Comparison of ENCODE assay signal across 21 mouse cellular contexts in genomic region chr6:7562524-7562923, GRCm38 (mm10). TPM values are rescaled to one million over a fixed set of nuclear protein-coding genes. Genes with fewer than 3 reads are reported as not detected.
A peak's percentile ranks its signal among the peaks of the same experiment; 100 is the strongest.
DNase-seq lines count a peak whose midpoint lies in the region; ATAC-seq and TF ChIP-seq lines count a peak whose summit lies in the region.
"Had no signal": no experiment of that assay in that cellular context is flagged by ENCODE, and none has a peak within 500 bp of the region (broad histone marks: within the 10 kb centered on the region; RNA-seq: fewer than 3 reads in every experiment).

No protein-coding gene starts in this region.

- no peaks in the 10 kb centered on the region for H3K9me3 ChIP-seq in hindbrain, embryonic 14.5 days (ENCODE audit: control insufficient read depth, low read length)
- no peaks in the 10 kb centered on the region for H3K9me3 ChIP-seq in hindbrain, embryonic 10.5 days
- H3K9me3 ChIP-seq: forebrain, embryonic 12.5 days; G1E; heart, embryonic 13.5 days; liver, embryonic 12.5 days; neural tube, embryonic 13.5 days had no signal

- no peak overlapping the region for H3K4me2 ChIP-seq in hindbrain, embryonic 14.5 days (replicated peaks)
- H3K4me2 ChIP-seq: forebrain, embryonic 12.5 days; heart, embryonic 13.5 days; liver, embryonic 12.5 days; neural tube, embryonic 13.5 days had no signal

- H3K4me1 ChIP-seq in cerebellum, adult 2 months (ENCODE audit: control insufficient read depth, insufficient read depth, low read length): no peaks in the 10 kb centered on the region
- H3K4me1 ChIP-seq in hindbrain, embryonic 14.5 days (replicated peaks; ENCODE audit: control insufficient read depth, insufficient read depth, low read length): 0 out of 2 replicates have a peak, but pooled peaks cover 8% of the 10 kb centered on the region
- H3K4me1 ChIP-seq in hindbrain, embryonic 10.5 days (replicated peaks): no peaks in the 10 kb centered on the region
- H3K4me1 ChIP-seq: forebrain, embryonic 12.5 days; heart, embryonic 13.5 days; liver, embryonic 12.5 days; neural tube, embryonic 13.5 days had no signal

- H3K27ac ChIP-seq in cerebellum, adult 2 months (ENCODE audit: insufficient read depth, low read length): no peak overlapping the region
- no peak overlapping the region for H3K27ac ChIP-seq in hindbrain, embryonic 14.5 days
- H3K27ac ChIP-seq in hindbrain, embryonic 10.5 days: no peak overlapping the region
- H3K27ac ChIP-seq: forebrain, embryonic 12.5 days; gastrocnemius, adult 2 months; heart, embryonic 13.5 days; liver, embryonic 12.5 days; neural tube, embryonic 13.5 days had no signal

- TF ChIP-seq POLR2A in cerebellum, adult 2 months (IDR thresholded peaks at IDR 0.05; ENCODE audit: borderline replicate concordance, insufficient read depth, low read length): no peak

- no peaks in the 10 kb centered on the region for H3K27me3 ChIP-seq in cerebellum, adult 2 months (ENCODE audit: control insufficient read depth, insufficient read depth, low read length)
- no peaks in the 10 kb centered on the region; the same call in 1 of the 2 replicates for H3K27me3 ChIP-seq in hindbrain, embryonic 14.5 days (ENCODE audit: control insufficient read depth, insufficient read depth, low read length)
- peaks cover 2% of the 10 kb centered on the region; the same call in 1 of the 2 replicates for H3K27me3 ChIP-seq in hindbrain, embryonic 10.5 days (ENCODE audit: insufficient read depth, poor library complexity, severe bottlenecking)
- H3K27me3 ChIP-seq: forebrain, embryonic 12.5 days had no signal

- H3K36me3 ChIP-seq in hindbrain, embryonic 14.5 days (replicated peaks; ENCODE audit: control insufficient read depth, insufficient read depth): no peaks in the 10 kb centered on the region
- H3K36me3 ChIP-seq in hindbrain, embryonic 10.5 days: no peaks in the 10 kb centered on the region
- H3K36me3 ChIP-seq: forebrain, embryonic 12.5 days; G1E; heart, embryonic 13.5 days; liver, embryonic 12.5 days; neural tube, embryonic 13.5 days had no signal

- WGBS in cerebellum, adult 2 months: 19% methylated on average over 6 of the region's 6 CpGs
- WGBS in hindbrain, embryonic 14.5 days: 38% methylated on average over 6 of the region's 6 CpGs
- WGBS in hindbrain, embryonic 10.5 days: 60% methylated on average over 6 of the region's 6 CpGs

- peak; percentile 4 to 17 for DNase-seq in cerebellum, postnatal 10 days
- DNase-seq in cerebellum, adult 2 months: no peak
- DNase-seq in hindbrain, embryonic 14.5 days (ENCODE audit: low spot score): no peak
- DNase-seq in hindbrain, embryonic 10.5 days (ENCODE audit: low spot score): no peak
- peak; percentile 35 to 44 for DNase-seq in right cerebral cortex, postnatal 10 days (ENCODE audit: low spot score in 2 of 2)
- DNase-seq in right cerebral cortex, postnatal 25 days: no peak
- no peak for DNase-seq in urinary bladder, postnatal 10 days (ENCODE audit: low spot score)
- DNase-seq: adrenal gland, adult 2 months; cerebellum, postnatal 36 days; gastrocnemius, adult 2 months; kidney, adult 18-20 months; kidney, postnatal 10 days; thymus, adult 2 months had no signal

- no peak overlapping the region for H3K4me3 ChIP-seq in cerebellum, adult 2 months (replicated peaks; ENCODE audit: insufficient read depth, low read depth, low read length)
- H3K4me3 ChIP-seq in hindbrain, embryonic 14.5 days (replicated peaks; ENCODE audit: low read length): no peak overlapping the region
- no peak overlapping the region for H3K4me3 ChIP-seq in hindbrain, embryonic 10.5 days
- H3K4me3 ChIP-seq: forebrain, embryonic 12.5 days; gastrocnemius, adult 2 months; heart, embryonic 13.5 days; liver, embryonic 12.5 days; neural tube, embryonic 13.5 days had no signal

- ATAC-seq in hindbrain, embryonic 14.5 days (ENCODE audit: low FRiP score): peak; percentile 70; the same call in 1 of the 2 replicates
- no peak for ATAC-seq in activated CD4-positive, CD25-positive, alpha-beta regulatory T cell, adult 4 months
- ATAC-seq: CD4-positive, CD25-positive, alpha-beta regulatory T cell, adult 4 months; liver, embryonic 12.5 days had no signal

- no peak overlapping the region for H3K9ac ChIP-seq in hindbrain, embryonic 14.5 days
- H3K9ac ChIP-seq: forebrain, embryonic 12.5 days; heart, embryonic 13.5 days; liver, embryonic 12.5 days; neural tube, embryonic 13.5 days had no signal

- no peak for TF ChIP-seq CTCF in cerebellum, adult 2 months (IDR thresholded peaks at IDR 0.05; ENCODE audit: borderline replicate concordance, insufficient read depth, low read depth, low read length)

RNA-seq across cellular contexts. Expression of gene Tac1, which starts 7.8 kb away (rescaled TPM):
- polyA plus RNA-seq in cerebellum, adult 2 months (2012; rRNA removed): 19.6 and 19.7 TPM in 2 replicates
- polyA plus RNA-seq in hindbrain, embryonic 14.5 days (2014; fragmentation: Nextera tagmentation; extraction: Ambion mirVana): 161 and 168 TPM in 2 replicates
- polyA plus RNA-seq in hindbrain, embryonic 10.5 days (2016; fragmentation: Nextera tagmentation; extraction: Ambion mirVana): 3.2 and 3.3 TPM in 2 replicates
- not detected for polyA plus RNA-seq in activated CD4-positive, CD25-positive, alpha-beta regulatory T cell, adult 4 months (2017; shearing (Covaris generic))
- polyA plus RNA-seq: adrenal gland, adult 2 months; CD4-positive, CD25-positive, alpha-beta regulatory T cell, adult 4 months; G1E; lung, embryonic 16.5 days had no signal

Comparison
In these comparisons a context has a peak if more than half of its experiments do, and no peak if none do; other contexts are left out.
1. DNase-seq: peak in cerebellum, postnatal 10 days (2 of 2) and right cerebral cortex, postnatal 10 days (2 of 2); none in cerebellum, adult 2 months (0 of 2), hindbrain, embryonic 14.5 days (single experiment), hindbrain, embryonic 10.5 days (single experiment), right cerebral cortex, postnatal 25 days (single experiment) and urinary bladder, postnatal 10 days (single experiment).